Mouse (Mus musculus) lung, postnatal 0 days (tissue): ENCODE measurements at regions not wholly inside any gene's neighbourhood (a gene's known extent, or its start where the extent isn't known, plus 50 kb on each side); places are given as distances from the start of the nearest gene placed in this dataset.

Experiments
- ATAC-seq: fragments of 200-750 bp; cut with Nextera tagmentation; 2 replicates; pipeline ENCODE4 v1.8.0; 2017; ENCODE audit warnings: moderate library complexity
- DNase-seq: peaks from one replicate; pipeline ENCODE4 v3.0.0-alpha.2; 2016; ENCODE audit warnings: low spot score
- H3K27ac ChIP-seq: fragments of 300-500 bp; sonication (generic); 2 replicates; pipeline ENCODE4 v1.5.1; 2014; ENCODE audit warnings: antibody characterized with exemption, mild to moderate bottlenecking, low read length, mixed read lengths
- H3K27me3 ChIP-seq: fragments of 300-500 bp; sonication (generic); replicated peaks from 2 replicates; pipeline ENCODE4 v1.6.1; 2014; ENCODE audit warnings: low read length, mixed read lengths; ENCODE audit not compliant: insufficient read depth
- H3K36me3 ChIP-seq: fragments of 300-500 bp; sonication (generic); 2 replicates; pipeline ENCODE4 v1.6.1; 2014; ENCODE audit warnings: low read length, mixed read lengths; ENCODE audit not compliant: insufficient read depth
- H3K4me1 ChIP-seq: fragments of 300-500 bp; sonication (generic); 2 replicates; pipeline ENCODE4 v1.6.1; 2014; ENCODE audit warnings: antibody characterized with exemption, low read depth, low read length, mixed read lengths; ENCODE audit not compliant: insufficient read depth
- H3K4me2 ChIP-seq: fragments of 300-500 bp; sonication (generic); replicated peaks from 2 replicates; pipeline ENCODE4 v1.6.1; 2014; ENCODE audit warnings: low read depth, mild to moderate bottlenecking, low read length, moderate library complexity, mixed read lengths
- H3K4me3 ChIP-seq: fragments of 300-500 bp; sonication (generic); 2 replicates; pipeline ENCODE4 v1.5.1; 2014; ENCODE audit warnings: low read depth, low read length
- H3K9ac ChIP-seq: fragments of 300-500 bp; sonication (generic); replicated peaks from 2 replicates; pipeline ENCODE4 v1.6.1; 2014; ENCODE audit warnings: low read depth, mild to moderate bottlenecking
- H3K9me3 ChIP-seq: fragments of 300-500 bp; sonication (generic); 2 replicates; pipeline ENCODE4 v1.6.1; 2016; ENCODE audit warnings: low read length, mixed read lengths
- CTCF ChIP-seq: IDR thresholded peaks from 2 replicates; pipeline ENCODE4 v1.5.1; 2016; ENCODE audit warnings: antibody characterized with exemption, mild to moderate bottlenecking
- EP300 ChIP-seq: IDR thresholded peaks from 2 replicates; pipeline ENCODE4 v1.6.1; 2016; ENCODE audit warnings: antibody characterized with exemption, mild to moderate bottlenecking, control low read depth
- WGBS: fragments of 180-500 bp; shearing (Covaris S2); extraction: QIAGEN DNeasy Blood & Tissue Kit; methylation state at CpG from one replicate; pipeline ENCODE4 v1.1.7; 2014; 5-methylcytosine and 5-hydroxymethylcytosine counted together

GRCm38 (mm10) chr7:145026014-145026285, 86.2 kb upstream of the Ccnd1 start:
- H3K4me3 ChIP-seq, result no peak overlapping the region
- WGBS, result 72% methylated on average over 5 of the region's 5 CpGs
- H3K27ac ChIP-seq, result peak overlapping the region; percentile 69
- H3K4me1 ChIP-seq, result peaks cover 17% of the 10 kb centered on the region
- TF ChIP-seq EP300, result no peak
- TF ChIP-seq CTCF, result no peak
- H3K36me3 ChIP-seq, result no peaks in the 10 kb centered on the region
- DNase-seq (no peak), ATAC-seq (no peak)
- H3K27me3 ChIP-seq, result no peaks in the 10 kb centered on the region
- H3K9me3 ChIP-seq, result no peaks in the 10 kb centered on the region
- H3K4me2 ChIP-seq, result no peak overlapping the region
- no peak overlapping the region for H3K9ac ChIP-seq

- no peak for TF ChIP-seq CTCF
- TF ChIP-seq EP300, result peak; percentile 69
- ATAC-seq, result peak; percentile 87
- 25% methylated on average over 6 of the region's 6 CpGs for WGBS
Observed at GRCm38 (mm10) chr7:145025186-145026013, 85.7 kb upstream of the Ccnd1 start.

GRCm38 (mm10) chr7:145024651-145025050, 84.9 kb upstream of the Ccnd1 start:
- TF ChIP-seq EP300 (no peak), CTCF (no peak)
- H3K27ac ChIP-seq, result peak overlapping the region; percentile 82
- no peak overlapping the region for H3K4me3 ChIP-seq
- 0 out of 2 replicates have a peak, but pooled peaks cover 8% of the 10 kb centered on the region for H3K4me1 ChIP-seq
- H3K27me3 ChIP-seq, result no peaks in the 10 kb centered on the region
- H3K36me3 ChIP-seq, result no peaks in the 10 kb centered on the region
- H3K4me2 ChIP-seq, result no peak overlapping the region
- no peak for DNase-seq
- 66% methylated on average over 2 of the region's 2 CpGs for WGBS
- H3K9ac ChIP-seq, result no peak overlapping the region
- ATAC-seq, result no peak
- no peaks in the 10 kb centered on the region for H3K9me3 ChIP-seq

More at GRCm38 (mm10) chr7:145025186-145026013, 85.7 kb upstream of the Ccnd1 start:
- no peaks in the 10 kb centered on the region for H3K27me3 ChIP-seq
- H3K27ac ChIP-seq, result peak overlapping the region; percentile 82
- H3K4me3 ChIP-seq, result no peak overlapping the region
- H3K4me2 ChIP-seq, result no peak overlapping the region
- H3K9me3 ChIP-seq, result no peaks in the 10 kb centered on the region
- peak; percentile 85 for DNase-seq
- H3K36me3 ChIP-seq, result no peaks in the 10 kb centered on the region
- peaks cover 12% of the 10 kb centered on the region for H3K4me1 ChIP-seq
- H3K9ac ChIP-seq, result no peak overlapping the region

- Histone ChIP-seq H3K27ac (no peak overlapping the region), H3K4me3 (no peak overlapping the region), H3K4me2 (no peak overlapping the region), H3K9me3 (no peaks in the 10 kb centered on the region), H3K36me3 (no peaks in the 10 kb centered on the region), H3K4me1 (no peaks in the 10 kb centered on the region), H3K27me3 (no peaks in the 10 kb centered on the region), H3K9ac (no peak overlapping the region)
- no peak for TF ChIP-seq EP300
- no peak for TF ChIP-seq CTCF
- ATAC-seq, result no peak
- 58% methylated on average over 2 of the region's 2 CpGs for WGBS
- no peak for DNase-seq
Observed at GRCm38 (mm10) chr7:145019137-145019536, 79.4 kb upstream of the Ccnd1 start.

GRCm38 (mm10) chr7:145018149-145018548, 78.4 kb upstream of the Ccnd1 start:
- H3K9ac ChIP-seq, result no peak overlapping the region
- no peaks in the 10 kb centered on the region for H3K36me3 ChIP-seq
- no peak overlapping the region for H3K4me2 ChIP-seq
- no peak for ATAC-seq
- H3K27ac ChIP-seq, result no peak overlapping the region
- DNase-seq, result no peak
- TF ChIP-seq EP300, result no peak
- no peak for TF ChIP-seq CTCF
- H3K4me1 ChIP-seq, result no peaks in the 10 kb centered on the region
- H3K4me3 ChIP-seq, result no peak overlapping the region
- H3K27me3 ChIP-seq, result no peaks in the 10 kb centered on the region
- WGBS, result 81% methylated on average over 3 of the region's 3 CpGs
- H3K9me3 ChIP-seq, result no peaks in the 10 kb centered on the region

GRCm38 (mm10) chr7:145015463-145016085, 75.8 kb upstream of the Ccnd1 start:
- 57% methylated on average over 22 of the region's 22 CpGs for WGBS
- ATAC-seq (no peak), DNase-seq (no peak)
- H3K4me2 ChIP-seq, result no peak overlapping the region
- no peaks in the 10 kb centered on the region for H3K4me1 ChIP-seq
- H3K36me3 ChIP-seq, result no peaks in the 10 kb centered on the region
- H3K4me3 ChIP-seq, result no peak overlapping the region
- TF ChIP-seq CTCF (no peak), EP300 (no peak)
- H3K9ac ChIP-seq, result no peak overlapping the region
- no peaks in the 10 kb centered on the region for H3K27me3 ChIP-seq
- H3K27ac ChIP-seq, result no peak overlapping the region
- H3K9me3 ChIP-seq, result no peaks in the 10 kb centered on the region
